Mouse (Mus musculus): ENCODE measurements around the gene Olfr212.

DNA sequence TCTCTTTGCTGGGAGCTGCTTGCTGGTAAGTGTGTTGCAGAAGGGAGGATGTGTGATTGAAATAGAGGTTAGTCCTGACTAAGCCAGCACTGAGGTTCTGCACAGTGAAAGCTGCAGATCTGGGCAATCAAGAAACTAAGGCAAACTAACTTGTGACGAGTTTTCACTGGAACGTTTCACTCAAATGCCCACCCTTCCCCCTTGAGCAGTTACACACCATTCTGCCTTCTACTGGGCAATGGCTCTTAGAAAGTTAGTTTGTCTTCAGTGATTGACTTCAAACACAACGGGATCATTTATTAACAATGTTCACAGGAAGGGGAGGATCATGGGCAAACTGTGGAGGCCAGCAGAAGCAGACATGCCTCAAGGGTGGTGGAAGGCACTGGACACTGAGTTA, 48.6 kb downstream of the Olfr212 start:
- TF ChIP-seq CTCF (conservative IDR thresholded peaks at IDR 0.05 in 1 of 2, IDR thresholded peaks at IDR 0.05 in 1 of 2; ENCODE audit: low read depth in 2 of 2, low read length in 2 of 2) (no peak), EP300 (IDR thresholded peaks at IDR 0.05; ENCODE audit: low read length) (no peak), TCF12 (IDR thresholded peaks at IDR 0.05; ENCODE audit: low read depth, low read length) (no peak), JUND (conservative IDR thresholded peaks at IDR 0.05; ENCODE audit: low read depth, low read length) (no peak), ZC3H11A (IDR thresholded peaks at IDR 0.05; ENCODE audit: low read depth, low read length) (no peak), POLR2A (IDR thresholded peaks at IDR 0.05; ENCODE audit: low read depth, low read length) (no peak)

Measured in CH12.LX (cell line).